Mouse (Mus musculus) ES-Bruce4 (cell line): ENCODE measurements at regions not wholly inside any gene's neighbourhood (a gene's known extent, or its start where the extent isn't known, plus 50 kb on each side); places are given as distances from the start of the nearest gene placed in this dataset.

ENCODE experiments used
- CTCF ChIP-seq: IDR thresholded peaks from one replicate; pipeline ENCODE4 v1.8.1; 2011; ENCODE audit warnings: low read depth, low read length
- EP300 ChIP-seq: IDR thresholded peaks from 2 replicates; pipeline ENCODE4 v1.6.1; 2011; ENCODE audit warnings: low read depth, low read length; ENCODE audit not compliant: insufficient read depth

DNA sequence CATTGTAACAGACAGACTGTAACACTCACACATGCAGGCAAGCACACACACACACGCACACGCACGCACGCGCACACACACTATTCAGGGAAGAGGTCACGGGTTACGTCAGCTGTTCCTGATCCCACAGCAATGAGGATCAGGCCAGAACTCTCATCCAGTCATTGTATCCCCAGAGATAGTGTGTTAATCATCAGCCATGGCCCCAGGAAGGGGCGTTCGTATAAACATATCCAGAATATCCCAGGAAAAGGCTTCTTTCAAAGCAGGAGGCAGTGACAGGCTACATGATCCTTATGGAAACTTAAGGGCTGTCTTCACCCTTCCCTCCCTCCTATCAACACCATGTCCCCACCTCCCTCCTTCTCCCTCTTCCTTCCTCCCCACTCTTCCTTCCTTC lies 239.3 kb downstream of the Uaca start:
- no peak for TF ChIP-seq CTCF
- TF ChIP-seq EP300 = no peak
